Mouse (Mus musculus) hindbrain, embryonic 15.5 days (tissue): ENCODE results near the gene Camkv. TPM values are rescaled to one million over a fixed set of nuclear protein-coding genes. Genes with fewer than 3 reads are reported as not detected.

Source experiments
- ATAC-seq: fragments of 200-750 bp; cut with Nextera tagmentation; 2 replicates; pipeline ENCODE4 v1.8.0; 2017; ENCODE audit warnings: low read depth, moderate number of reproducible peaks, moderate TSS enrichment; ENCODE audit not compliant: low FRiP score
- H3K27ac ChIP-seq: fragments of 300-500 bp; sonication (generic); replicated peaks from 2 replicates; pipeline ENCODE4 v1.5.1; 2015; ENCODE audit warnings: mild to moderate bottlenecking, inconsistent platforms
- H3K27me3 ChIP-seq: fragments of 300-500 bp; sonication (generic); 2 replicates; pipeline ENCODE4 v1.6.1; 2015; ENCODE audit warnings: control low read depth, inconsistent platforms
- H3K36me3 ChIP-seq: fragments of 300-500 bp; sonication (generic); 2 replicates; pipeline ENCODE4 v1.6.1; 2015; ENCODE audit warnings: control low read depth, inconsistent platforms
- H3K4me1 ChIP-seq: fragments of 300-500 bp; sonication (generic); replicated peaks from 2 replicates; pipeline ENCODE4 v1.6.1; 2015; ENCODE audit warnings: control low read depth, inconsistent platforms
- H3K4me2 ChIP-seq: fragments of 300-500 bp; sonication (generic); 2 replicates; pipeline ENCODE4 v1.6.1; 2015; ENCODE audit warnings: moderate library complexity, mild to moderate bottlenecking, inconsistent platforms
- H3K4me3 ChIP-seq: fragments of 300-500 bp; sonication (generic); 2 replicates; pipeline ENCODE4 v1.5.1; 2015; ENCODE audit warnings: mild to moderate bottlenecking, inconsistent platforms
- H3K9ac ChIP-seq: fragments of 300-500 bp; sonication (generic); 2 replicates; pipeline ENCODE4 v1.6.1; 2015; ENCODE audit warnings: inconsistent platforms
- H3K9me3 ChIP-seq: fragments of 300-500 bp; sonication (generic); 2 replicates; pipeline ENCODE4 v1.6.1; 2016; ENCODE audit warnings: control low read depth, inconsistent platforms
- WGBS: fragments of 180-500 bp; shearing (Covaris S2); methylation state at CpG from one replicate; pipeline ENCODE4 v1.1.7; 2015; 5-methylcytosine and 5-hydroxymethylcytosine counted together
- polyA plus RNA-seq: library from polyadenylated mRNA; unstranded; fragments of >200 nt; fragmentation: Nextera tagmentation; extraction: Ambion mirVana; gene quantifications from 2 replicates; pipeline ENCODE4 v1.2.1, GENCODE M21; 2015

Camkv gene
- polyA plus RNA-seq, 1 experiment from 2014 or later: 47.2 TPM

- no peak overlapping the region for H3K4me2 ChIP-seq
- H3K4me1 ChIP-seq: peaks cover 19% of the 10 kb centered on the region
- H3K27ac ChIP-seq: no peak overlapping the region
- 60% methylated on average over 9 of the region's 9 CpGs for WGBS
- no peak overlapping the region for H3K4me3 ChIP-seq
- no peaks in the 10 kb centered on the region for H3K9me3 ChIP-seq
- H3K27me3 ChIP-seq: no peaks in the 10 kb centered on the region
- H3K9ac ChIP-seq: no peak overlapping the region
- no peak for ATAC-seq
- H3K36me3 ChIP-seq: no peaks in the 10 kb centered on the region
These were observed 8.5 kb upstream of the Camkv start for GRCm38 (mm10) chr9:107926920-107927420.

GRCm38 (mm10) chr9:107927749-107928148, 7.7 kb upstream of the Camkv start:
- H3K4me2 ChIP-seq: no peak overlapping the region
- WGBS: 79% methylated on average over 5 of the region's 5 CpGs
- H3K27ac ChIP-seq: no peak overlapping the region
- no peaks in the 10 kb centered on the region for H3K9me3 ChIP-seq
- ATAC-seq: no peak
- peaks cover 19% of the 10 kb centered on the region for H3K4me1 ChIP-seq
- no peak overlapping the region for H3K4me3 ChIP-seq
- H3K27me3 ChIP-seq: no peaks in the 10 kb centered on the region
- no peak overlapping the region for H3K9ac ChIP-seq
- no peaks in the 10 kb centered on the region for H3K36me3 ChIP-seq

- Histone ChIP-seq H3K4me2 (no peak within 1 kb of the TSS), H3K27me3 (no peaks in the 10 kb centered on the region), H3K4me3 (no peak within 1 kb of the TSS), H3K9ac (no peak within 1 kb of the TSS), H3K9me3 (no peaks in the 10 kb centered on the region), H3K27ac (no peak within 1 kb of the TSS), H3K4me1 (peaks cover 19% of the 10 kb centered on the region), H3K36me3 (no peaks in the 10 kb centered on the region)
- WGBS: 76% methylated on average over 3 of the region's 3 CpGs
- no peak for ATAC-seq
These were observed 7.3 kb upstream of the Camkv start, which contains the start of gene Actl11 for GRCm38 (mm10) chr9:107928169-107928568. Gene Actl11 (plus strand): TSS chr9:107928469.

DNA sequence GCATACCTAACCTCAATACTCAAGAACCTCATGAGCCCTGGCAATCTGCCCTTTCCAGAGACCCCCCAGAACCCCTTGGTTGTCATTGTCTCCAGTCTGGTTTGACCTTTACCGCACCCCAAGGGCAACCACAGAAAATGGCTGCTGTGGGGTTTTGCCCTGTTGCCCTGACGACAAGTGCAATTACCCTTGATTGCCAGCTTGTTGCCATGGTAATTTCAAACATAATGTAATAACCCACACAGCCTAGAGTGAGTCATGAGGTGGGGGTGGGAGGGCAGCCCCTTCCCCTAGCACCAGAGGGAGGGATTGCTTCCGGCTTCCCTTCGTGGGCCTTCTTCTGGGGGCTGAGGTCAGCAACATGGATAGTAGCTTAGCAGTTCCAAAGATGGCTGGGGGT, 3.3 kb upstream of the Camkv start:
- 50% methylated on average over 4 of the region's 4 CpGs for WGBS
- Histone ChIP-seq H3K36me3 (no peaks in the 10 kb centered on the region), H3K4me1 (peaks cover 20% of the 10 kb centered on the region), H3K4me3 (no peak overlapping the region), H3K9me3 (no peaks in the 10 kb centered on the region), H3K27me3 (peaks cover 3% of the 10 kb centered on the region; the same call in 1 of the 2 replicates), H3K27ac (no peak overlapping the region), H3K4me2 (no peak overlapping the region), H3K9ac (no peak overlapping the region)
- no peak for ATAC-seq

DNA sequence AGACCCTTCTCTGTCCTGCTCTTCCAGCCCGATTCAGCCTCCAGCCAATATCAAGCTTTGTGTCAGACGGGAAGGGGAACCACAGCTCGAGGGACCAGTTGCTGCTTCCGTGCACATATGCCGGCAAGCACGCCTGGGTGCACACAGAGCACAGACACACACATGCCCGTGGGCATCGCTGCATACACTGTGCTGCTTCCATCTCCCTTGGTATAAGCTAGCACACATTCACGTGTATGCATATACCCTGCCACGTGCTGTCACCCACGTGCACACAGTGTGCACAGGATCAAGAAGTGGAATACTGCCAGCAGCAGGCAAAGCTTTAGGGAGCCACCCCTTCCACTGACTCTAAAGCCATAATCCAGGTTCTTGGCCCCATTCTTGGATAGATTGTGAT, 1.3 kb upstream of the Camkv start:
- Histone ChIP-seq H3K27ac (no peak overlapping the region), H3K9ac (no peak overlapping the region), H3K9me3 (no peaks in the 10 kb centered on the region), H3K4me1 (peaks cover 22% of the 10 kb centered on the region), H3K27me3 (peaks cover 3% of the 10 kb centered on the region; the same call in 1 of the 2 replicates), H3K4me3 (no peak overlapping the region), H3K4me2 (no peak overlapping the region), H3K36me3 (no peaks in the 10 kb centered on the region)
- 74% methylated on average over 11 of the region's 11 CpGs for WGBS
- ATAC-seq: no peak

GRCm38 (mm10) chr9:107935790-107936214, 328 bp downstream of the Camkv start:
- no peaks in the 10 kb centered on the region for H3K36me3 ChIP-seq
- peaks cover 3% of the 10 kb centered on the region; the same call in 1 of the 2 replicates for H3K27me3 ChIP-seq
- H3K4me3 ChIP-seq: peak overlapping the region; percentile 57
- peak overlapping the region; percentile 57 for H3K9ac ChIP-seq
- ATAC-seq: peak; percentile 42; the same call in 1 of the 2 replicates
- H3K4me2 ChIP-seq: peak overlapping the region; percentile 94
- H3K9me3 ChIP-seq: no peaks in the 10 kb centered on the region
- 0% methylated on average over 41 of the region's 41 CpGs for WGBS
- H3K27ac ChIP-seq: no peak overlapping the region
- peaks cover 22% of the 10 kb centered on the region for H3K4me1 ChIP-seq

DNA sequence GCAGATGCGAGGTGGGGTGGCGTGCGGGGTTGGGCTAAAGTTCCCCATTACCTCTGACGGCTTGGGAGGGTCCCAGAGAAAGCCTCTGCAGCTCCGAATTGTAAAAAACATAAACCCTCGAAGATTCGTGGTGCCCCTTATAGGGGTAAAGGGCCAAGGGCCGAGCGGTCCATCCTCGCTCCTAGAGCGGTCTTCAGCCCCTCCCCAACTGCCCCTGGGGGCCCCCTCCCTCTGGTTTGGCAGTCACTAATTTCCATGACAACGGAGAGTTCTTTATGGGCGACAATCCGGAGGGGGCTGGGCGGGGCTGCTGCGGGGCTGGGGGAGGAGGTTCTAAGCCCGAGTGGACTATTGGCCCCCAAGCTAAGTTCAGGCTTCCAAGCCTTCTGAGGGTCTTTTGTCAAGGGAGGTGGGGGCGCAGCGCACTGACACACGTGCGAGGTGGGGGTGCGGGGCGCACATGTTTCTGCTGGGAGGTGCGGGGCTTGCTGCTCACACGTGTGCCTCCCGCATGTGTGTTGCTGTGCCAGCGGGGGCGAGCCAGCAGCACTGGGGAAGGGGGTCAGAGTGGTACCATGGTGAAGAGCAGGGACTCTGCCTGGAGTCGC, 845 bp downstream of the Camkv start:
- H3K4me1 ChIP-seq: peaks cover 22% of the 10 kb centered on the region
- H3K9ac ChIP-seq: peak overlapping the region; percentile 57
- peak overlapping the region; percentile 94 for H3K4me2 ChIP-seq
- H3K4me3 ChIP-seq: peak overlapping the region; percentile 57
- no peaks in the 10 kb centered on the region for H3K36me3 ChIP-seq
- ATAC-seq: peak; percentile 41; the same call in 1 of the 2 replicates
- no peak overlapping the region for H3K27ac ChIP-seq
- WGBS: 1% methylated on average over 29 of the region's 29 CpGs
- no peaks in the 10 kb centered on the region for H3K9me3 ChIP-seq
- H3K27me3 ChIP-seq: peaks cover 3% of the 10 kb centered on the region; the same call in 1 of the 2 replicates

DNA sequence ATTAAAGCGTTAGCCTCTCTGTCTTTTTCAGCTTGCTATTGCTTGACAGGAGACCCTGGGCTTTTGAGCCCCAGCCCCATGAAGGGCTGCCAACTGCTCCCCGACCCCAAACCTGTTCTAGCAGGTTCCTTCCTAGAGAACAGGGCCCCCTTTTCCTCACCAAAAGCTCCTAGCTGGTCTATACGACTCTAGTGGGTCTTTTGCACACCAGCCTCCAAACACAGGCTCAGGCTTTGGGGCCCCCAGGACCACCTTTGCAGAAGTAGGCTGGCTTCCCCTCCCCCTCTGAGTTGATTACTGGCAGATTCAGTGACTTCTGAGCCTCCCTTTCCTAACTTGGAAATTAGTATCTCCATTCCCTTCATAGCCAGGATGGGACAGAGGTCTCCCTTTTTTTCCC, 1.4 kb downstream of the Camkv start:
- 5% methylated on average over 3 of the region's 3 CpGs for WGBS
- Histone ChIP-seq H3K4me3 (peak overlapping the region; percentile 57), H3K27me3 (peaks cover 3% of the 10 kb centered on the region; the same call in 1 of the 2 replicates), H3K9ac (peak overlapping the region; percentile 57; the same call in 1 of the 2 replicates), H3K36me3 (no peaks in the 10 kb centered on the region), H3K9me3 (no peaks in the 10 kb centered on the region), H3K4me2 (peak overlapping the region; percentile 94), H3K27ac (no peak overlapping the region), H3K4me1 (peaks cover 22% of the 10 kb centered on the region)
- 0 out of 2 replicates have a peak, but pooled peaks have one; percentile 2 for ATAC-seq

DNA sequence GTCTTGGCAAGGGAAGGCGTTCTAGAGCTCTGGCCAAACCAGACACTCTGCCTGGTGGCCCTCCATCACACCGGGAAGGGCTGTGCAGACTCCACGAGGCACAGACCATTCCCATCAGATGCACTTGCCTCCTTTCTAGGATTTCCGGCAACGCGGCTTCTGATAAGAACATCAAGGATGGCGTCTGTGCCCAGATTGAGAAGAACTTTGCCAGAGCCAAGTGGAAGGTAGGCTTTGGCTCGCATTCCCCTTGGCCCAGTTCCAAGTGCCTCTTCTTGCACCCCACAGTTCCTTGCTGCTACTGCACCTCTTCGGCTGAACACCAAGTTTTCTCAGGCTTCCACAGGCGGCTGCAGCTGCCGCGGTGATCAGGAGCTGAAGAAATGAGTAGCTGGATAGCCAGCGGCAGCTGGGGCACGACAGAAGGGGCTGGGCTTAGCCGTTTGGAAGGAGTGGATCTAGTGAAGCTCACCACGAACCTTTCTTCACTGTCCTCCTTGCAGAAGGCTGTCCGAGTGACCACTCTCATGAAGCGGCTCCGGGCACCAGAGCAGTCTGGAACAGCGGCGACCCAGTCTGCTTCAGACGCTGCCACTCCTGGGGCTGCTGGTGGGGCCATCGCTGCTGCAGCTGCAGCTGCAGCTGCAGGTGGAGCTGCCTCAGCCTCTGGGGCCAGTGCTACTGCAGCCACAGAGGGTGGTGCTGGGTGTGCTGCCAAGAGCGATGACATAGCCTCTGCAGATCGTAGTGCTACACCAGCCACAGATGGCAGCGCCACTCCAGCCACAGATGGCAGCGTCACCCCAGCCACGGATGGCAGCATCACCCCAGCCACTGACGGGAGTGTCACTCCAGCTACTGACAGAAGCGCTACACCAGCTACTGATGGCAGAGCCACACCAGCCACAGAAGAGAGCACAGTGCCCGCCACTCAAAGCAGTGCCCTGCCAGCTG, 12.0 kb downstream of the Camkv start:
- H3K4me1 ChIP-seq: peaks cover 11% of the 10 kb centered on the region
- H3K9ac ChIP-seq: no peak overlapping the region
- no peaks in the 10 kb centered on the region for H3K36me3 ChIP-seq
- H3K4me3 ChIP-seq: no peak overlapping the region
- H3K4me2 ChIP-seq: no peak overlapping the region
- ATAC-seq: no peak
- H3K9me3 ChIP-seq: no peaks in the 10 kb centered on the region
- no peak overlapping the region for H3K27ac ChIP-seq
- no peaks in the 10 kb centered on the region for H3K27me3 ChIP-seq
- whole genome bisulfite sequencing: 87% methylated on average over 31 of the region's 31 CpGs

- Histone ChIP-seq H3K4me1 (peaks cover 11% of the 10 kb centered on the region), H3K4me2 (no peak overlapping the region), H3K4me3 (no peak overlapping the region), H3K27ac (no peak overlapping the region), H3K27me3 (no peaks in the 10 kb centered on the region), H3K9ac (no peak overlapping the region), H3K9me3 (no peaks in the 10 kb centered on the region), H3K36me3 (no peaks in the 10 kb centered on the region)
- WGBS: 86% methylated on average over 13 of the region's 13 CpGs
- no peak for ATAC-seq
These were observed 13.9 kb downstream of the Camkv start for GRCm38 (mm10) chr9:107949184-107949921.

GRCm38 (mm10) chr9:107949922-107950235, 14.4 kb downstream of the Camkv start, which contains the start of gene Traip:
Gene Traip (plus strand): TSS chr9:107950136.
- Histone ChIP-seq H3K4me1 (peaks cover 11% of the 10 kb centered on the region), H3K27ac (peak within 1 kb of the TSS; percentile 84), H3K27me3 (no peaks in the 10 kb centered on the region), H3K4me2 (peak within 1 kb of the TSS; percentile 66), H3K9me3 (no peaks in the 10 kb centered on the region), H3K36me3 (no peaks in the 10 kb centered on the region), H3K4me3 (peak within 1 kb of the TSS; percentile 47), H3K9ac (peak within 1 kb of the TSS; percentile 64)
- no peak for ATAC-seq
- WGBS: 93% methylated on average over 10 of the region's 10 CpGs
